Mouse (Mus musculus) cerebellum, postnatal 14 days (tissue): ENCODE measurements around the gene Gtf2h3.
"Not testable (repeated sequence)": the region's sequence is repeated elsewhere in the genome, so short reads cannot be mapped to it uniquely, and the experiment has no call there.

Source experiments
- DNase-seq, 2 experiments: peaks; one replicate each; pipeline ENCODE4 v3.0.0; 2021; ENCODE audit warnings: mixed read lengths in 2 of 2

The Gtf2h3 gene

GRCm38 (mm10) chr5:124575467-124575866 lies 3.5 kb upstream of the Gtf2h3 start:
- no peak for DNase-seq

GRCm38 (mm10) chr5:124582515-124582914 lies 3.6 kb downstream of the Gtf2h3 start:
- no peak for DNase-seq

- DNase-seq: no peak
Measured at GRCm38 (mm10) chr5:124592768-124593167, 13.8 kb downstream of the Gtf2h3 start.

- peak; percentile 92 to 95 for DNase-seq
Measured at GRCm38 (mm10) chr5:124598224-124599174, 19.6 kb downstream of the Gtf2h3 start.

GRCm38 (mm10) chr5:124599726-124600125 lies 20.8 kb downstream of the Gtf2h3 start:
- DNase-seq: not testable (repeated sequence)

GRCm38 (mm10) chr5:124602349-124602748 lies 23.4 kb downstream of the Gtf2h3 start:
- DNase-seq: peak; percentile 74 to 86

GRCm38 (mm10) chr5:124604296-124604695 lies 25.4 kb downstream of the Gtf2h3 start:
- DNase-seq: no peak

- no peak for DNase-seq
Measured at GRCm38 (mm10) chr5:124605041-124605622, 26.2 kb downstream of the Gtf2h3 start.

GRCm38 (mm10) chr5:124610965-124611364 lies 32.0 kb downstream of the Gtf2h3 start:
- no peak for DNase-seq

GRCm38 (mm10) chr5:124614709-124615108 lies 35.8 kb downstream of the Gtf2h3 start:
- no peak for DNase-seq

GRCm38 (mm10) chr5:124618711-124619110 lies 39.8 kb downstream of the Gtf2h3 start:
- no peak for DNase-seq

- no peak for DNase-seq
Measured at GRCm38 (mm10) chr5:124621362-124621761, 42.4 kb downstream of the Gtf2h3 start.

- DNase-seq: no peak
Measured at GRCm38 (mm10) chr5:124622890-124623289, 44.0 kb downstream of the Gtf2h3 start.

- DNase-seq: no peak
Measured at GRCm38 (mm10) chr5:124624291-124624690, 45.4 kb downstream of the Gtf2h3 start.

GRCm38 (mm10) chr5:124628448-124629363 lies 49.8 kb downstream of the Gtf2h3 start, which contains the start of gene Atp6v0a2:
Gene Atp6v0a2 (plus strand): TSS chr5:124628576.
- peak; percentile 97 to 98 for DNase-seq

- DNase-seq: peak; percentile 14 to 16
Measured at GRCm38 (mm10) chr5:124629641-124630040, 50.7 kb downstream of the Gtf2h3 start.

GRCm38 (mm10) chr5:124631685-124632084 lies 52.7 kb downstream of the Gtf2h3 start:
- DNase-seq: no peak

GRCm38 (mm10) chr5:124632461-124632860 lies 53.5 kb downstream of the Gtf2h3 start:
- DNase-seq: peak; percentile 36 to 44

- no peak for DNase-seq
Measured at GRCm38 (mm10) chr5:124633425-124633824, 54.5 kb downstream of the Gtf2h3 start.

GRCm38 (mm10) chr5:124635068-124635467 lies 56.1 kb downstream of the Gtf2h3 start:
- peak; percentile 51 to 79 for DNase-seq

- DNase-seq: no peak
Measured at GRCm38 (mm10) chr5:124636139-124636538, 57.2 kb downstream of the Gtf2h3 start.

- DNase-seq: no peak
Measured at GRCm38 (mm10) chr5:124636694-124637093, 57.8 kb downstream of the Gtf2h3 start.

GRCm38 (mm10) chr5:124637300-124637699 lies 58.4 kb downstream of the Gtf2h3 start:
- peak in 1 of 2 experiments; percentile 15 for DNase-seq
